Mouse (Mus musculus): Measurements from ENCODE around the gene Kcnc2. TPM values are rescaled to one million over a fixed set of nuclear protein-coding genes. Genes with fewer than 3 reads are reported as not detected.

Kcnc2 gene
- polyA plus RNA-seq, 1 experiment, result not detected

DNA sequence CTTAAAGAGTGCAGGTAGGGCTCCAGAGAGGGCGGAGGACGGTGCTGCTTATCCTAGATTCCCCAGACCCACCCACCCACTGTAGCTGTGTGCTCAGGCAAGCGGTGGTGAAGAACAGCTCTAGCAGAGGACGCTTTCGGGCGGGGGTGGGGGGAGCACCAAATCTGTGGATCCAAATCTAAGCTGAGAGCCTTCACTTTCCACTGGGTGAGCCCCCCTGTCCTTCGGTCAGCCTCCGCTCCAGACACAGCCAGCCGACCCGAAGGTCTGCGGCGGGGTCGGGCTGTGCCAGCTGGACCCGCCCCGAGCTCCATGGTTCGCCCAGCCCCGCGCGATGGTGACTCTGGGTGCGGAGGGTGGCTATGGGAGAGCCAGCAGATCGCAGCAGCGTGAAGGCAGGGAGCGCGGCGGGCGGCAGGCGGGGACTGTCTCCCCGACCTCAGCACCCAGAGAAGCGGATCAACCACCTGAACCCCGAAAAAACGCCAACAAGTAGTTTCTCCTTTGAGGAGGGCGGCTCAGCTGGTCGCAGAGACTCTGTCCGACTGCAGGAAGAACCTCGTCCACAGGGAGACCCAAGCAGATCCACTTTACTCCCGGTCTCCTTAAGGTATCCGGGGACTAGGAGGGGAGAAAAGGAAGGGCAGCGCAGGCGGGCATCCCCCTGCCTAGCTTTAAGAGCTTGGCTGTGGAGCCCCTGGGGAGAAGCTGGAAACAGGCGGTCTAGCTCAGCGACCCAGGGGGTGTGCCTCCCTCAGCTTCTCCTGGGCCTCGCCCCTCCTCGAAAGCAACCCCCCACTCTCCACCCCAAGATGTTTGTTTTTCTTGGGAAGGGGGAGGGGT is 761 bp upstream of the Kcnc2 start:
- no peaks in the 10 kb centered on the region for H3K4me1 ChIP-seq (ENCODE audit: control insufficient read depth, insufficient read depth, low read length)
- H3K4me3 ChIP-seq (replicated peaks; ENCODE audit: control insufficient read depth, low read depth, low read length), result no peak overlapping the region
- 7% methylated on average over 43 of the region's 43 CpGs for WGBS
- TF ChIP-seq POLR2A (IDR thresholded peaks at IDR 0.05; ENCODE audit: borderline replicate concordance, control insufficient read depth, low read depth, low read length), result no peak
- no peak for TF ChIP-seq CTCF (IDR thresholded peaks at IDR 0.05; ENCODE audit: control insufficient read depth, insufficient read depth, low read length)
- H3K27ac ChIP-seq (ENCODE audit: control insufficient read depth, insufficient read depth, low read depth, low read length, poor library complexity), result no peak overlapping the region

DNA sequence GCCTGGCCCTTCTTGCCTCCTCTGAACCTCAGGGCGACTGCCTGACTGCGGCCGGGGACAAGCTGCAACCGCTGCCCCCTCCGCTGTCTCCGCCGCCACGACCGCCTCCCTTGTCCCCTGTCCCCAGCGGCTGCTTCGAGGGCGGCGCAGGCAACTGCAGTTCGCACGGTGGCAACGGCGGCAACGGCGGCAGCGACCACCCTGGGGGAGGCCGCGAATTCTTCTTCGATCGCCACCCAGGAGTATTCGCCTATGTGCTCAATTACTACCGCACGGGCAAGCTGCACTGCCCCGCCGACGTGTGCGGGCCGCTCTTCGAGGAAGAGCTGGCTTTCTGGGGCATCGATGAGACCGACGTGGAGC is 863 bp downstream of the Kcnc2 start:
- no peak overlapping the region for H3K4me3 ChIP-seq (replicated peaks; ENCODE audit: control insufficient read depth, low read depth, low read length)
- no peaks in the 10 kb centered on the region for H3K4me1 ChIP-seq (ENCODE audit: control insufficient read depth, insufficient read depth, low read length)
- 4% methylated on average over 36 of the region's 36 CpGs for WGBS
- H3K27ac ChIP-seq (ENCODE audit: control insufficient read depth, insufficient read depth, low read depth, low read length, poor library complexity), result no peak overlapping the region
- TF ChIP-seq CTCF (IDR thresholded peaks at IDR 0.05; ENCODE audit: control insufficient read depth, insufficient read depth, low read length) (no peak), POLR2A (IDR thresholded peaks at IDR 0.05; ENCODE audit: borderline replicate concordance, control insufficient read depth, low read depth, low read length) (no peak)

DNA sequence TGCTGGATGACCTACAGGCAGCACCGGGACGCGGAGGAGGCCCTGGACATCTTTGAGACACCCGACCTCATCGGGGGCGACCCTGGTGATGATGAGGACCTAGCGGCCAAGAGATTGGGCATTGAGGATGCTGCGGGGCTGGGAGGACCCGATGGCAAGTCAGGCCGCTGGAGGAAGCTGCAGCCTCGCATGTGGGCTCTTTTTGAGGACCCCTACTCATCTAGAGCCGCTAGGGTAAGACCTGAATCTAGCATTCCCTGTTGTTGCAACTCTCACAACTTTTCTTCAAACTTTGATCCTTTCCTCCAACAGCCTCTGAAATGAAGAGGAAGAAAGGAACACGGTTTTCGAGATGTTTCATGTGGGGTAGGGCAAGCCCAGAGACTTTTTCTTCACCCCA is 1.2 kb downstream of the Kcnc2 start:
- H3K4me1 ChIP-seq (ENCODE audit: control insufficient read depth, insufficient read depth, low read length), result no peaks in the 10 kb centered on the region
- 13% methylated on average over 14 of the region's 14 CpGs for WGBS
- no peak overlapping the region for H3K27ac ChIP-seq (ENCODE audit: control insufficient read depth, insufficient read depth, low read depth, low read length, poor library complexity)
- no peak overlapping the region for H3K4me3 ChIP-seq (replicated peaks; ENCODE audit: control insufficient read depth, low read depth, low read length)
- TF ChIP-seq POLR2A (IDR thresholded peaks at IDR 0.05; ENCODE audit: borderline replicate concordance, control insufficient read depth, low read depth, low read length) (no peak), CTCF (IDR thresholded peaks at IDR 0.05; ENCODE audit: control insufficient read depth, insufficient read depth, low read length) (no peak)

DNA sequence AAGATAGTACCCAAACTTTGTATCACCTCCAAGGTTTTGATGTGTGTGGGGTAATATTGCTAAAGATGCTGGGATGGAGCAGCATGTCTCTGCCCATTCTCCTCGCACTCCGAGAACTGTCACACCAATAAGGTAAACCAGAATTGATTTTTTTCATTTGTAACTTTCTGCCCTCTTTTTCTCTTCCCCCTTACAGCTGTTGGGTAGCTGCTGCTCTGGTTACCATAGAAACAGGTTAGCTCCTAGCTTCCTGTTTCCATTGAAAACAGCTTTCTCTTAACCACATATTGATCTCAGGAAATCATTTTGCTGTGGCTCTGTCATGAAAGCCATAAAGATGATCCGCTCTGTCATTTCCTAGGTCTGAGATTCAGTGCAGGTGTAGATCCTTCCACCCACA is 7.1 kb downstream of the Kcnc2 start:
- H3K4me1 ChIP-seq (ENCODE audit: control insufficient read depth, insufficient read depth, low read length), result no peaks in the 10 kb centered on the region
- H3K27ac ChIP-seq (ENCODE audit: control insufficient read depth, insufficient read depth, low read depth, low read length, poor library complexity), result no peak overlapping the region
- H3K4me3 ChIP-seq (replicated peaks; ENCODE audit: control insufficient read depth, low read depth, low read length), result no peak overlapping the region
- WGBS, result 28% methylated on average over 3 of the region's 3 CpGs
- TF ChIP-seq POLR2A (IDR thresholded peaks at IDR 0.05; ENCODE audit: borderline replicate concordance, control insufficient read depth, low read depth, low read length), result no peak
- TF ChIP-seq CTCF (IDR thresholded peaks at IDR 0.05; ENCODE audit: control insufficient read depth, insufficient read depth, low read length), result no peak

DNA sequence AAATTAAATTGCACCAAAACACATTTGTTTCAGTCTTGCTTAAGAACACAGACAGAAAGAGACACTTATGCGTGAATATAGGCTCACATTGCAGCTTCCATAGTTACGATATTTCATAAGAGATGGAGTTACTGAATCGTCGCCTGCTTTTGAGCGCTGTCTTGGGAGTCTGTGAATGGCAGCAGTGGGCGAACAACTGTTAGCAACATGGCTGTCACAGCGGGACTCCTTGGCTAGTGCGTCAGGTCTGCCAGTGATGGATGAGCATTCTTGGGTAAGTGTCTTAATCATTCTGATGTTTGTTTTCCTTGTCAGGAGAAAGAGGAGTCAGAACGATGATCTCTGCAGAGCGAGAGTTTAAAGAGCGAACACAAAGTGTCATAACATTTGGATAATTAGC is 44.2 kb downstream of the Kcnc2 start:
- no peaks in the 10 kb centered on the region for H3K4me1 ChIP-seq (ENCODE audit: control insufficient read depth, insufficient read depth, low read length)
- TF ChIP-seq CTCF (IDR thresholded peaks at IDR 0.05; ENCODE audit: control insufficient read depth, insufficient read depth, low read length), result no peak
- no peak for TF ChIP-seq POLR2A (IDR thresholded peaks at IDR 0.05; ENCODE audit: borderline replicate concordance, control insufficient read depth, low read depth, low read length)
- WGBS, result 71% methylated on average over 11 of the region's 11 CpGs
- no peak overlapping the region for H3K27ac ChIP-seq (ENCODE audit: control insufficient read depth, insufficient read depth, low read depth, low read length, poor library complexity)
- H3K4me3 ChIP-seq (replicated peaks; ENCODE audit: control insufficient read depth, low read depth, low read length), result no peak overlapping the region

DNA sequence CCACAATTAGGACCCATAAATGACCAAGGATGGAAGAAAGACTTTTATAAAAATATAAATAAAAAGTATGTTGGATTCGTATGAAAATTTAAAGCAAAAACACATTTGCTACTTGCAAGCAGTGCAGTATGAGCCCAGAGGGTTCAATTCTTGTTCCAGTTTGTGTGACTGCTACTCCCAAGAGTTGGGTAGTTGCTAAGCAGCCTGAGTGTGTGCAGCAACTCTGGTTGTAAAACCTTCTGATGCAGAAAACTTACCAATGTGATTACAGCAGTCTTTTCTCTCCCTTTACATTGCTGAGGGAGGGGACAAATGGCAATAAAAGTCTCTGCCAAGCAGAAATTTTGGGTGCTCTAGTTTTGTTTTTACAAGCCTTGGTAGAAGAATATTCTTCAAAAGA is 46.9 kb downstream of the Kcnc2 start:
- Histone ChIP-seq H3K4me1 (ENCODE audit: control insufficient read depth, insufficient read depth, low read length) (no peaks in the 10 kb centered on the region), H3K27ac (ENCODE audit: control insufficient read depth, insufficient read depth, low read depth, low read length, poor library complexity) (no peak overlapping the region), H3K4me3 (replicated peaks; ENCODE audit: control insufficient read depth, low read depth, low read length) (no peak overlapping the region)
- 73% methylated on average over 1 of the region's 1 CpGs for WGBS
- no peak for TF ChIP-seq POLR2A (IDR thresholded peaks at IDR 0.05; ENCODE audit: borderline replicate concordance, control insufficient read depth, low read depth, low read length)
- TF ChIP-seq CTCF (IDR thresholded peaks at IDR 0.05; ENCODE audit: control insufficient read depth, insufficient read depth, low read length), result no peak

DNA sequence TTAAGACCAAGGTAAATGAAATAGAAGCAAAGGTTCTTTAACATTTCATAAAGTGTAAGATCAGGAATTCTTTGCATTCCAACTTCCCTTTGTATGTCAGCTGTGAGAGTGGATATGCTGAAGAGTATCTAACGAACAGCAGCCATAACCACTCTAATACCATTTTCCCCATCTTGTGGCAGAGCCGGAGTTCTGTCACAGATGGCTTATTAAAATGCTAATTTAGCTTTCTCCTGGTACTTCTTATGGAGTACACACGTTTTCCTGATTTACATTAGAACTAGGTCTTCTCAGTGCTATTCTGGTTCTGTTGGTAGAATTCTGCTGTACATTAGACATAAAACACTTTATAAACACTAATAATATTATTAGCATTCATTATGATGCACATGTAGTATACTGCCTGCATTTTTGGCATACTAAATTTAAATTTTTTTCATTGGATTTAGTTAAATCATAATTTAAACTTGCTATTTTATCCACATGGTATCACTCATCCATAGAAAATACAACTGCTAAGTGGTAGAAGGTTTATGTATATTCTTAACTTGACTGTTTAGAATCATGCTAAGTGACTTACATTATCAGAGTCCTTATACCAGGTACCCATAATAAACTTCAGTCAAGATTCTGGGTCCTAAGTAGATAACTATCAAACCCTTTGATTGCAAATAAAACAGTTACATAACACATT is 86.9 kb downstream of the Kcnc2 start:
- 63% methylated on average over 3 of the region's 3 CpGs for WGBS
- H3K4me3 ChIP-seq (replicated peaks; ENCODE audit: control insufficient read depth, low read depth, low read length), result no peak overlapping the region
- H3K4me1 ChIP-seq (ENCODE audit: control insufficient read depth, insufficient read depth, low read length), result no peaks in the 10 kb centered on the region
- TF ChIP-seq POLR2A (IDR thresholded peaks at IDR 0.05; ENCODE audit: borderline replicate concordance, control insufficient read depth, low read depth, low read length) (no peak), CTCF (IDR thresholded peaks at IDR 0.05; ENCODE audit: control insufficient read depth, insufficient read depth, low read length) (no peak)
- H3K27ac ChIP-seq (ENCODE audit: control insufficient read depth, insufficient read depth, low read depth, low read length, poor library complexity), result no peak overlapping the region

DNA sequence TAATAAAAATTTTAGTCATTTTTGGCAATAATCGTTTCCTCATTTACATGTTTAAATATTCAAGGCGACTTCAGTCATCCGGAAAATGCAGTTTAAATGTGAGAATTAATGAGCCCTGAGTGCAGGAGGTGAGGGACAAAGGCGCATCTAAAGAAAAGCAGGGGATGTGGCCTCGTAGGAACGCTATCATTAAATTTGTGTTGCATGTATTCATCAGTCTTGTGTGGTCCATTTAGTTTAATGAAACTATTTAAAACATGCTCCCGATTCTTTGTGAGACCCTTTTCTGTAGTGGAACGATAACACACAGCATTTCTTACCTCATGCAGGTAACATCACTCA is 87.4 kb downstream of the Kcnc2 start:
- TF ChIP-seq POLR2A (IDR thresholded peaks at IDR 0.05; ENCODE audit: borderline replicate concordance, control insufficient read depth, low read depth, low read length), result no peak
- TF ChIP-seq CTCF (IDR thresholded peaks at IDR 0.05; ENCODE audit: control insufficient read depth, insufficient read depth, low read length), result no peak
- no peaks in the 10 kb centered on the region for H3K4me1 ChIP-seq (ENCODE audit: control insufficient read depth, insufficient read depth, low read length)
- WGBS, result 81% methylated on average over 8 of the region's 8 CpGs
- H3K4me3 ChIP-seq (replicated peaks; ENCODE audit: control insufficient read depth, low read depth, low read length), result no peak overlapping the region
- H3K27ac ChIP-seq (ENCODE audit: control insufficient read depth, insufficient read depth, low read depth, low read length, poor library complexity), result no peak overlapping the region

Measured in bone marrow, adult 2 months (tissue).